8 mouse cellular contexts compared by ENCODE assay signal in the genomic region with DNA sequence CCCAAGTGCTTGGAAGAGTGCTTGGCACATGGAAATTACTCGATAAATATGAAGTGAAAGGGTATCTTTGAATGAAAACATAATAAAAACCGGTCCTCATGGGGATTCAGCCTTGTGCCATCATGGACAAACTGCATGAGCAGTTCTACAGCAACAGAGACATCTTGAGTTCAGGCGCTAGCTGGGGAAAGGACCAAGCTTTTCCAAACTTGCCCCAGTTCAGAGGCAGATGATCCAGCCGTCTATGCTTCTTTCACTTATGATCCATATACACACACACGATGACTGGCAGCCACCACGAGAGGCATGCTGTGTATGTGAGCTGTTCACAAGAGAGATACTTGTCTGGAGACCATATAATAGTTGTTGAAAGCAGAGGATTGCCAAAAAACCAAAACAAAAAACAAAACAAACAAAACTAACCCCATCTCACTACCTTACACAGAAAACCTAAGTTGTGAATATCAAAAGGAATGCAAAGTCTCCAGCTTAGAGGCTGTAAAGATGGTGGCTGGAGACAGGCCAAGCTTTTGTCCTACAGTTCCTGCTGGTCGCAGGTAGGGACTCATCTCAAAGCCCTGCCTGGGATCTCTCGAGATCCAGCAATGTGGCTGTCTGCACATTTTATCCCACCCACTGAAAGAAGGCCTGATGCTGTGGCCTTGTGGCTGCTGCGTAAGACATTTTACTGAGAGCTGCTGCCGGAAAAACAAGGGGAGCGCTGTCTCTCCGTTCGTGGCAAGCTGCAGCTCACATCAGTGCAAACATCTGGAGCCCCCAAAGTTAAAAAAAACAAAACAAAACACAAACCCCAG. TPM values are rescaled to one million over a fixed set of nuclear protein-coding genes. Genes with fewer than 3 reads are reported as not detected.
A peak's percentile ranks its signal among the peaks of the same experiment; 100 is the strongest.
DNase-seq lines count a peak whose midpoint lies in the region; ATAC-seq and TF ChIP-seq lines count a peak whose summit lies in the region.

No protein-coding gene starts in this region.

- 24% methylated on average over 13 of the region's 13 CpGs for WGBS in lung, embryonic 14.5 days
- 71% methylated on average over 13 of the region's 13 CpGs for WGBS in forebrain, embryonic 12.5 days
- WGBS in kidney, postnatal 0 days = 22% methylated on average over 13 of the region's 13 CpGs
- 64% methylated on average over 13 of the region's 13 CpGs for WGBS in midbrain, embryonic 15.5 days

- peak overlapping the region; percentile 76 for H3K4me2 ChIP-seq in lung, embryonic 14.5 days
- peak overlapping the region; percentile 88 for H3K4me2 ChIP-seq in forebrain, embryonic 12.5 days
- H3K4me2 ChIP-seq in kidney, postnatal 0 days (ENCODE audit: low read length) = peak overlapping the region; percentile 78
- peak overlapping the region; percentile 93 for H3K4me2 ChIP-seq in midbrain, embryonic 15.5 days

- H3K9me3 ChIP-seq in lung, embryonic 14.5 days (ENCODE audit: low read depth, low read length) = no peaks in the 10 kb centered on the region
- no peaks in the 10 kb centered on the region for H3K9me3 ChIP-seq in forebrain, embryonic 12.5 days
- no peaks in the 10 kb centered on the region for H3K9me3 ChIP-seq in kidney, postnatal 0 days (replicated peaks; ENCODE audit: low read length)
- H3K9me3 ChIP-seq in midbrain, embryonic 15.5 days = no peaks in the 10 kb centered on the region

- no peak for ATAC-seq in lung, embryonic 14.5 days (ENCODE audit: insufficient read depth)
- ATAC-seq in forebrain, embryonic 12.5 days (ENCODE audit: low FRiP score) = no peak
- no peak for ATAC-seq in kidney, postnatal 0 days (replicated peaks; ENCODE audit: low FRiP score, low read depth)
- no peak for ATAC-seq in midbrain, embryonic 15.5 days (replicated peaks)

- peak overlapping the region; percentile 81 for H3K4me3 ChIP-seq in lung, embryonic 14.5 days (ENCODE audit: low read depth, low read length)
- H3K4me3 ChIP-seq in forebrain, embryonic 12.5 days (replicated peaks) = peak overlapping the region; percentile 82
- peak overlapping the region; percentile 88 for H3K4me3 ChIP-seq in kidney, postnatal 0 days (replicated peaks; ENCODE audit: low read depth, low read length)
- 0 out of 2 replicates have a peak overlapping the region, but pooled peaks have one; percentile 73 for H3K4me3 ChIP-seq in midbrain, embryonic 15.5 days

- H3K27ac ChIP-seq in lung, embryonic 14.5 days (ENCODE audit: low read depth) = peak overlapping the region; percentile 92
- H3K27ac ChIP-seq in forebrain, embryonic 12.5 days = no peak overlapping the region
- H3K27ac ChIP-seq in kidney, postnatal 0 days = peak overlapping the region; percentile 92
- H3K27ac ChIP-seq in midbrain, embryonic 15.5 days = no peak overlapping the region

- peaks cover 21% of the 10 kb centered on the region for H3K4me1 ChIP-seq in lung, embryonic 14.5 days (ENCODE audit: insufficient read depth)
- peaks cover 20% of the 10 kb centered on the region for H3K4me1 ChIP-seq in forebrain, embryonic 12.5 days
- H3K4me1 ChIP-seq in kidney, postnatal 0 days (replicated peaks; ENCODE audit: insufficient read depth, low read length) = peaks cover 25% of the 10 kb centered on the region
- H3K4me1 ChIP-seq in midbrain, embryonic 15.5 days = peaks cover 16% of the 10 kb centered on the region

- H3K9ac ChIP-seq in lung, embryonic 14.5 days = peak overlapping the region; percentile 85
- no peak overlapping the region for H3K9ac ChIP-seq in forebrain, embryonic 12.5 days
- peak overlapping the region; percentile 84 for H3K9ac ChIP-seq in kidney, postnatal 0 days (ENCODE audit: low read depth, low read length)
- H3K9ac ChIP-seq in midbrain, embryonic 15.5 days = no peak overlapping the region

- H3K27me3 ChIP-seq in lung, embryonic 14.5 days (ENCODE audit: insufficient read depth, low read length) = no peaks in the 10 kb centered on the region
- H3K27me3 ChIP-seq in forebrain, embryonic 12.5 days = peaks cover 7% of the 10 kb centered on the region
- H3K27me3 ChIP-seq in kidney, postnatal 0 days (ENCODE audit: insufficient read depth, low read length) = no peaks in the 10 kb centered on the region
- no peaks in the 10 kb centered on the region; the same call in 1 of the 2 replicates for H3K27me3 ChIP-seq in midbrain, embryonic 15.5 days (replicated peaks)

- peaks cover 12% of the 10 kb centered on the region for H3K36me3 ChIP-seq in lung, embryonic 14.5 days (ENCODE audit: insufficient read depth)
- H3K36me3 ChIP-seq in forebrain, embryonic 12.5 days (replicated peaks) = no peaks in the 10 kb centered on the region
- no peaks in the 10 kb centered on the region for H3K36me3 ChIP-seq in kidney, postnatal 0 days (ENCODE audit: insufficient read depth, low read length)
- no peaks in the 10 kb centered on the region for H3K36me3 ChIP-seq in midbrain, embryonic 15.5 days (replicated peaks)

- peak; percentile 72 for DNase-seq in lung, embryonic 14.5 days
- no peak for DNase-seq in lung, postnatal 36 days
- peak; percentile 56 for DNase-seq in kidney, postnatal 0 days (ENCODE audit: low spot score)
- no peak for DNase-seq in spleen, postnatal 4 days (ENCODE audit: low spot score in 2 of 2)
- DNase-seq in cerebellum, adult 11 months = no peak
- no peak for DNase-seq in ovary, postnatal 10 days (ENCODE audit: low spot score)

- TF ChIP-seq CTCF in lung, embryonic 14.5 days (IDR thresholded peaks at IDR 0.05; ENCODE audit: low read depth) = no peak
- TF ChIP-seq CTCF in kidney, postnatal 0 days (IDR thresholded peaks at IDR 0.05; ENCODE audit: low read depth) = no peak

RNA-seq across cellular contexts. Expression of a gene that starts 2.1 kb away (rescaled TPM):
- polyA plus RNA-seq in lung, embryonic 14.5 days (2014; fragmentation: Nextera tagmentation; extraction: Ambion mirVana) = 33.1 and 35.6 TPM in 2 replicates
- 5.5 and 5.7 TPM in 2 replicates for polyA plus RNA-seq in forebrain, embryonic 12.5 days (2016; fragmentation: Nextera tagmentation; extraction: Ambion mirVana)
- 20.8 and 23.3 TPM in 2 replicates for polyA plus RNA-seq in kidney, postnatal 0 days (2015; fragmentation: Nextera tagmentation; extraction: Ambion mirVana)
- polyA plus RNA-seq in midbrain, embryonic 15.5 days (2015; fragmentation: Nextera tagmentation; extraction: Ambion mirVana) = 3.2 and 3.3 TPM in 2 replicates

Comparison
In these comparisons a context has a peak if more than half of its experiments do, and no peak if none do; other contexts are left out.
1. DNase-seq: peak in lung, embryonic 14.5 days (single experiment) and kidney, postnatal 0 days (single experiment); none in lung, postnatal 36 days (single experiment), spleen, postnatal 4 days (0 of 2), cerebellum, adult 11 months (single experiment) and ovary, postnatal 10 days (single experiment).
2. H3K27ac ChIP-seq: peak in lung, embryonic 14.5 days (single experiment) and kidney, postnatal 0 days (single experiment); none in forebrain, embryonic 12.5 days (single experiment) and midbrain, embryonic 15.5 days (single experiment).
3. H3K9ac ChIP-seq: peak in lung, embryonic 14.5 days (single experiment) and kidney, postnatal 0 days (single experiment); none in forebrain, embryonic 12.5 days (single experiment) and midbrain, embryonic 15.5 days (single experiment).
4. Peak in every context shown above with its lines, with median percentiles within 50 percentile points of each other: H3K4me2 ChIP-seq and H3K4me3 ChIP-seq.